Mouse (Mus musculus): ENCODE measurements around the gene Oas1d.
"Not testable (repeated sequence)": the region's sequence is repeated elsewhere in the genome, so short reads cannot be mapped to it uniquely, and the experiment has no call there.

Gene Oas1d

DNA sequence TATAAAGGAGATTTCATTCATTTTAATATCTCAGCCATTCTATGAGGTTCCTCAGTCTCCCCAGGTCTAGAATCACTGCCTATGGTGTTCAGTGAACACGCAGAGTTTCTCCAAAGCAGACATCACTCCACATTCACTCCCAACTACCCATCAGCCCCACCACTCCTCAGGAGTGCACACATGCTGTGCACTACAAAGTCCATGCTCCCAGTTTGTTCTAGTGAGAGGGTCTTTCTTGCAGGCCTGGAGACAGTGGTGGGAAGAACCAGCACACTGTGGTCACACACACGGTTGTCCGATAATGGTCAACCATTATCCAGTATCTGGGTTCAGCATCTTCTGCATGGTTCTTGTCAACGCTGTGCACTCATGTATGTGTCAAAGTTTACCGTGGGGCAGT lies 12.3 kb upstream of the Oas1d start:
- DNase-seq (ENCODE audit: low spot score): no peak

DNA sequence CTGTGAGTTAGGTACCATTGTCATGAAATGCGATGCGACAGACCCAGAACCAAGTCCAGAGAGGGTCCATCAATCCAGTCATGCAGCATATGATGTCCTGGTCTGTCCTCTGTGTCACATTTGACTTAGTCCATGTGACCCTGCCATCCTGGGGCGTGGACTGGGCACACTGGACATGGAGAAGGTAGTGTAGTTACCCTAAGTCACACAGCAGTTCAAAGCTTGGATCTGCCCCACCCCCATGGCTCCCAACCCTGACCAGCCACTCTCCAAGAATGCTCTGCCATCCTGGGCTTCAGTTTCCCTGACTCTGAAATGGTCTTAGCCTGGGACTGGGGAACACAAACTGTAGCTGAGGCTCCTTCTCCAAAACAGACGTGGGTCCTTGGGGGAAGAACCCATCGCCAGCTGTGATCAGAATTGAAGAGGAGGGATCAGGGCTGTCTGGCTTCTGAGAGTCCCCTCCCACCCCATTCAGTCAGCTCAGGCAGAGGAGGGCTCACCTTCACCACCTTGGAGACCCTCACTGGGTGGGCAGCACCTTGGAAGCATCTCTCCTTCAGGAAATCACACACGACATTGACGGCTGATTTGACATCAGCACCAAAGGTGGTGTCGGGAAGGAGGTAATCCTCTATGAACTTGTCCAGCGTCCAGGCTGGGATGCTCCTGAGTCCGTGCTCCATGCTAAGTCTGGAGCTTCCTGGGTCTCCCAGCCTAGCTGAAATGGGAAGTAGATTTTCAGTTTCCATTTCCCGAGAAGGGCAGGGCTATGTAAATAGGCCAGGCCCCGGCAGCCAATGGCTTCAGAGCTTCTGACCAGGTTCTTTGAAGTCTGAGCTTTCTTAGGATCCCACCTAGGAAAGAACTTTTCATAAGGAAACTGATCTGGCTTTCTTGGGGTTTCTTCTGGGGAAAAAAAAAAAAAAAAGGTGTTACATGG lies 7.3 kb upstream of the Oas1d start, which contains the start of gene Oas1a:
Gene Oas1a, minus strand, starts transcription at position 731 of the 943 bp plus-strand sequence.
- not testable (repeated sequence) for DNase-seq (ENCODE audit: low spot score)

DNA sequence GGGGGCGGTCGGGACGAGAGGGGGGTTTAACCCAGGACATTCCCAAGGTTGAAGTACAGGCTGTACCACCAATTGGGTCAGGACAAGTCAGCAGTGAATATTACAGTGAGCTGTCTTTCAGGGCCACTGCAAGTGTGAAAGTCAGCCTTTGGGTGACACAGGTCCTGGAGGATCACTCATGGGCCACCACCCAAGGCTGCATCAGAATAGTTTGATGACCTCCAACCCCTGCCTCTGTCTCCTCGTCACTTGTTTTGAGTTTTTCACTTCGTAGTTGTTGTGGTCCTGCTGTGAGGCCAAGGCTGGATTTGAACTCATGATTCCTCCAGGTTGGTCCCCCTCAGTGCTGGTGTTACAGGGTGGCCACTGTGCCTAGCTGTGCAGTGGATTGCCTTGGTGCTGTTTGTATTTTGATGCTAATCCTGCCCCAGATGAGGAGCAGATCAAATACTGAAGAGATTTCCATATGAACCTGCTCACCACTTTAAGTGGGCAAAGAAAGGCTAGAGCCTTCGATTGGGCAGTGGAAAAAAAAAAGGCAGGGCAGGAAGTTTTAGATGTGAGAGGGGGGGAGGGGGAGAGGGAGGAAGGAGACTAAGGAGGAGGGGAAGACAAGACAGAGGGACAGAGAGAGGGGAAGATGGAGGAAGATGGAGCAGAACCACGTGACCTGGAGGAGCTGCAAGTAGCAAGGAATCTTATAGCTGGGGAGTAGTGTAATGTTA lies 6.0 kb upstream of the Oas1d start:
- no peak for DNase-seq (ENCODE audit: low spot score)

DNA sequence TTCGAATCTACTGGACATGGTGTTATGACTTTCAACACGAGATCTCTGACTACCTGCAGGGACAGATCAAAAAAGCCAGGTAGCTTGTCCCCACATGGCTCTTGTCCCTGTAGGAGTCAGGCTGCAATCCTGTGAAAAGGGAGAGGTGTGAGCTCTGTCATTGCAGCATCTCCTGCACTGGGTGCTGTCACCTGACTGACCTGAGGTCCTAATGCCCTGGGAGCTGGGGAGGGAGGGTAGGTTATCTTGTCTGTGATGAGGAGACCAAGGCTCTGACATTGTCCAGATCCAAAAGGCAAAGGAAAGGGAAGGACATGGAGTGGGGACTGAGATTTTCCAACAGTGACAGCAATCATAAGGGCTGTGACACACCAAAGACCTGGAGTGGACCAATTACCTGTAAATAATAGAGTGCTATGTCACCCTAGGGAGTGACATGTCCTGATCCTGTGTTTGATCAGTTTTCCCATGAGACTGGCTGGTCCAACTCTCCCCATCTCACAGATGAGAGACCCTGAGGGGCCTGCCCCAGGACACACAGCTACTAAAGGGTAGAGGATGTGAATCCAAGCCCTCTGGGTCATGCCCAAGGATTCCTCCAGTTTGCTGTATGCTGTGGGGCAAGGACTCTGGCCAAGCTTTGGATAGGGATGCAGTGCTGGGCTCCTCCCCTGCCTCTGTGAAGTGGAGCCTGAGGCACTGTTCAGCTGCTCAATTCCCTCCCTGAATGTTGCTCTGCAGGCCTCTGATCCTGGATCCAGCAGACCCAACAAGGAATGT lies 5.0 kb downstream of the Oas1d start:
- not testable (repeated sequence) for DNase-seq (ENCODE audit: low spot score)

DNA sequence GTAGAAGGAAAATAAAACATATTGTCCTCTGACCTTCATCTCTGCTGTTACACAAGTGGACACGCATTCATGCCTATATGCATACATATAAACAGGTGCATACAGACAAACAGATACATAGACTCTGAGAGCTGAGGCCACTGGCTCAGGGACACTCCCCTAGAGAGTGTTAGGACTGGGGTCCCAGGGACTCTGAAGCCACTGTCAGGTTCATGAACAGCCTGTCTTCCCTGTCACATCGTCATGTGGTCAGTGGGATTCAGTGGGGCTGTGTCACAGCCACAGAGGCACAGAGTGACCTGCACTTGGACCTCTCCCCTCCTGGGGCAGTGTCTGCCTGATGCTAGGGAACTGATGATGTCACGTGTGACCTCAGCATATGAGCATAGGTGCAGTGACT lies 6.0 kb downstream of the Oas1d start:
- no peak for DNase-seq (ENCODE audit: low spot score)

DNA sequence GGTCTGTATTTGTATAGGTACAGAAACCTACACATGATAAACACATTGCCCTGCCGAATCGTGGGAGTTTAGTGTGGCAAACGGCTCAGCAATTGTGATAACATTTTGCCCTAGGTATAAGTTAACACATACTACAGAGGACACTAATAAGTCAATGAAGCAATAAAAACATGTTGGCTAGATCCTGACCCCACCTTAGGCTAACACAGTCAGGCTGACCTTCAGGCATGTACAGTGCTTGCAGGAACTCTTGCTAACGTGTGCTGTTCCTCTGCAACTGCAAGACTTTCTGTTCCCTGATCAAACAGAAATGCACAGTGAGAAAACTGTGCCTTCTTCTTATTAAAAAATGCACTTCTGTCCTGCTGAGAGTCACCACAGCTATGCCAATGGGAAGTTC lies 9.6 kb downstream of the Oas1d start:
- no peak for DNase-seq (ENCODE audit: low spot score)

DNA sequence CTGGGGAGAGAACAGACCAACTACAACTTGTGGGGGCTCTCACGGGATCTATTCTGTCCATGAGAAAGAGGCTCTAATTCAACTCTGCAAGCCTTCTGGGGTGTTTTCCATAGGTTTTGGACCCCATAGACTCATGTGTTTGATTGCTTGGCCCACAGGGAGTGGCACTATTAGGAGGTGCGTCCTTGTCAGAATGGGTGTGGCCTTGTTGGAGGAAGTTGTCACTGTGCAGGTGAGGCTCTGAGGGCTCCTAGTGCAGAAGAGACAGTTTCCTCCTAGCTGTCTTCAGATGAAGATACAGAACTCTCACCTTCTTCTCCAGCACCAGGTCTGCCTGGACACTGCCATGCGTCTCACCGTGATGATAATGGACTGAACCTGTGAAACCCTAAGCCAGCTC lies 10.2 kb downstream of the Oas1d start:
- DNase-seq (ENCODE audit: low spot score): not testable (repeated sequence)

DNA sequence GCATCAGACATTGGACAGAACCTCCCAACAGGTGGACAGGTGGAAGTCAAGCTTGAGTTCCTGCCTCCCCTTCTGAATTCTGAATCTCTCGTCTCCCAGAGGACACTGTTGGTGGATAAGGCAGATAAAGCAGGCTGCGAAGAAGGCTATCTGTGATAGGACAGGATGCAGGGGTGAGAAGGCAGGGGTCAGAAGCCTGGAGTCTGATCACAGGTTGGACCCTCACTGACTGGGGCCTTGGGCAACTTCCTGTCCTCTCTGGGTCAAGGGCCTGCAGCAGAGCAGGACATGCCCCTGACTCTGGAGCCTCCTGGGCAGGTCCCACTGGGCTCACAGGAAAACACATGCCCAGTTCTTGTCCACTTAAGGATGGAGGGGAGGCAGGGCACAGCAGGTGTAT lies 12.0 kb downstream of the Oas1d start:
- DNase-seq (ENCODE audit: low spot score): not testable (repeated sequence)

DNA sequence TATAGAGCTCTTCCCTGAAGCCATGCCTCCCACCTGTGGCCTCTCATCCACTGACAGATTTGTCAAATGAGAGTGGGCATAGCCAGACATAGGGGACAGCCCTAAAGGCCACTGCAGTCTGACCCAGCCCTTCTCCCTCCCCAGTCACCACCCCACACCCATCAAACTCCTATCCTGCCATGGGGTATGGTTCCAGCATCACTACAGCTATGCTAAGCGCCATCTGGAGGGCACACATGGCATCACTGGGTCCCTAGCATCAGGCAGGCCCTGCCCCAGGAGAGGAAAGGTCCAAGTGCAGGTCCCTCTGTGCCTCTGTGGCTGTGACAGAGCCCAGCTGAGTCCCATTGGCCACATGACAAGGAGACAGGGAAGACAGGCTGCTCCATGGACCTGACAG lies 12.7 kb downstream of the Oas1d start:
- no peak for DNase-seq (ENCODE audit: low spot score)

DNA sequence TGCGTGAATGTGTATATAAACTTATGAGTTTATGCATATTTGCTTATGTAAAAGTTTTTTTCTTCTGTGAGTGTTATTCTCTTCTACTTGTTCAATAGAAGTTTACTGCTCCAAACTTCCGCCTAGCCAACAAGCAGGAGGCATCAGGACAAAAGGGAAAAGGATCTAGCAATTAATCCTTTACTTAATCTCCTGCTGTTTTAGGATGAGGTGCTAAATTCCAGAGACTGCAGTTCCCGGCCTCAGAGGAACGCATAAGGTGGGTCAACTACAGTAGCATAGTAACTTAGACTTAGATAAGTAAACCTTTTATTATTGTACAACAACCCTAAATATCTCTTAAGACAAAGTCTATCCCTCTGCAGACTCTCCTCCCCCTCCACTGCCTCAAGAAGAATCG lies 19.6 kb downstream of the Oas1d start:
- DNase-seq (ENCODE audit: low spot score): no peak

DNA sequence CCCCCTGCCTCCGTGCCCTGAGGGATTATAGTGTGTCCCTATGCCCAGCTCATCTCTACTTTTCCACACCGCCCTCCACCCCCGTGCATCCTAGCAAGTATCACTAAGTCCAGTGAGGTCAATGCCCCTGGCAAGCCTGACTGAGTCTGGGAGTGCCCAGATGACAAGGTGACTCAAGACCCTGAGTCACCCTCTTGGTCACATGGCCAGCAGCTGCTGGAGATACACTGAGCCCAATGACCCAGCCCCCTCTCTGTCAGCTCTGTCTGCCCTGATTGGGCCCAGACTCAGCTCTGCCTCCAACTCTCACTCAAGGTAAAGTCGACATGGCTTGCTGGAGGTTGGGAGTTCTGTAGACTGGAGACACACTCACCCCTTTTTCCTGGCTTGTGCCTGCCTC lies 23.5 kb downstream of the Oas1d start:
- no peak for DNase-seq (ENCODE audit: low spot score)

DNA sequence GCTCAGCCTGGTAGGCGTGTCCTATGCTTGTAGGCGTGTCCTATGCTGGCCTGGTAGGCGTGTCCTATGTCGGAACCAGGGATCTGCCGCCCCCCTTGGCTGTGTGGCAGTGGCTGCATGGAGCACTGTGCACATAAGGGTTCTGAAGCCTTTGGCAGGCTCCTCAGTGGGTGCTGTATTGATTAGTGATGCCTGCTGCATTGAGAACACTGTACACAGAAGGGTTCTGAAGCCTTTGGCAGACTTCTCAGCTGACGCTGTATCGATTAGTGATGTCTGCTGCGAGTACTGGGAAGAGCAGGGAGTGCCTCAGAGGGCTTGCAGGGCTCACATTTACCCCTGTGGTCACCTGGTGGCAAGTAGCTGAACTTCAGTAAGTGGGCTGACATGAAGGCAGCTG lies 24.2 kb downstream of the Oas1d start:
- no peak for DNase-seq (ENCODE audit: low spot score)

DNA sequence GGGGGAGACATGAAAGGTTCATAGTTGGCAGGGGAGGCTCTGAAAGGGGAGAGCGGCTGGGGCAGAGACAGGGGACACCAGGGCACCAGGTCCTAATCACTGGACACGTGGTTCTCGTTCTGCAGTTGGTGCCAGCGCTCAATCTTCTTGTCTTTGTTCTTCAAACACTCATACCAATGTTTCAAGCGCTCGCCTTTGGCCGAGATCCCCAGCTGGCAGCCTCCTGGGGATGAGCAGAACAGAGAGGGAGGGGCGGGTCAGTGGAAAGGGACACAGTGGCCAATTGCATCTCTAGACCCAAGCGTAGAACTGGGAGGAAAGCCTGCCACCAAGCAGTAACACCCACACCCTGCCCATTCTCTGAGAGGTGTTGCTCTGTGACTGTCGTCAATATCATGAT lies 27.7 kb downstream of the Oas1d start:
- no peak for DNase-seq (ENCODE audit: low spot score)

DNA sequence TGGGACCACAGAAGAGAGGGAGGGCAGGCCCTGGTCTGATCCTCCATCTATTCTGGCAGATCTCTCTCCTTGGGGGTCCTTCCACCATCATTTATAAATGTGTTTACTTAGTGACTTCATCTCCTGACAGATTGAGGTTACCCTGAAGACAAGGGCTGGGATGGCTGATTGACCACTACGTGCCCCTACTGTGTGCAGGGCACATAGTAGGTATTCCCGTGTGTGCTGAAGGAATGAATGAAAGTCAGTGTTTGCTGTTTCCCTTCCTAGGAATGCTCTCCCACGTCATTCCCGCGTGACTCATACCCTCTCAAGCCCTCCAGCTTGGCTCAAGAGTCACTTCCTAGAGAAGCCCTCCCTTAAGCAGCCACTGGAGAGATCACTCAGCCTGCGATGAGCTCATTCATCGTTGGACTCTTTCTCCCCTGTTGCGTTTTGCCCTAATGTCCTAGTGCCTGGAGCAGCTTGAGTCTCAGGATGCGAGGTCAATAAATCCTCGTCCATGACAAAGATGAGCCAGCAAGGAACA lies 38.0 kb downstream of the Oas1d start:
- no peak for DNase-seq (ENCODE audit: low spot score)

DNA sequence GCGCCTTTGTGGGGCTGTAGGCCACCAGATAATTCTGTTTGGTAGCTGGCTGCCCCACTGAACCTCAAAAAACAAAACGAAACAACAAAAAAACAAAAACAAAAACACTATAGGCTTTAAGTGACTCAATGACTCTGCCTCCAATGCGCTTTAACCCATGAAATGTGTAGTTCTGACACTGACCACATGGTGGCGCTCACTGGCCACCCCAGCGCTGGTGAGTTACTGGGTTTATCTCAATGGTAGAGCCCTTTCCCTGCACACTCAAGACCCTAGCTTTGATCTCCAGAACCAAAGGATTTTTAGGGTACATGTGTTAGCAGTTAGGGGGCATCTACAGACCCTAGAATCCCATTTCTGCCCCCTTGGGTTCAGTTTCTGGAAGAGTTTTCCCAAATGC lies 39.6 kb downstream of the Oas1d start:
- peak; percentile 12 for DNase-seq (ENCODE audit: low spot score)

DNA sequence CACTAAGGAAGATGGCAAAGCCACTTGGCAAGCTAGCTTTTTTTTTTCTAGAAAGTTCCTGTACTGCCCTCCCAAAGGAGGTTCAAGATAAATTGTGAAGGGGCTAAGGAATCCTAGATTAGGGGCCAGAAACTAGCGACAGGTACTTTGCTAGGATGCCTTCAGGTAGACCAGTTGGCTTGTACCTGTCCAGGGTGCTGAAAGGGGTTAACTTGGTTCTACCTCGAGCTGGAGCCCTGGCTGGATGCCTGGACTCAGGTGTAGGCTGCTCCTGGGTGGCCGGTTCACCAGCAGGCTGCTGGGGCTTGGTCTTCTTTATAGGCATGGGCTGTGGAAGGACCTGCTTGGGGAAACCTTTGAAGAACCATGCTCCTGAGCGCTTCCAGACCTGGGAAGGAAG lies 46.7 kb downstream of the Oas1d start:
- no peak for DNase-seq (ENCODE audit: low spot score)

DNA sequence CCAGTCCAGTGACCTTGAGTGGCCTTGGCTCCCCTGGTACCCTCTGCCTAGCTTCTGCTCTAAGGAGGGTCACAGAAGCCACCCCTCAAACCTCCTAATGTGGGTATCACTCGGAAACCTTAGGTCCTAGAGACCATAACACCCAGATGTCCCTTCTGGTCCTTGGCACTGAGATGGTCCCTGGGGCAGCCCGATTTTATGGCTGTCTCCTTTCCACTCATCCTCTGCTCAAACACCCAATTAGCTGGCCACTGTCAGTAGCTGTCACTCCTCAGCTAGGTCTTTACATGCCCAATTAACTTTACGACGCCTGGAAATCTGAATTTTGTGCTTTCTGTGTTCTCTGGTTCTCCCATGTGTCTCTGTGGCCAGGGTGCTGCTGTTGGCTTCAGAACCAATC lies 51.8 kb downstream of the Oas1d start:
- no peak for DNase-seq (ENCODE audit: low spot score)

DNA sequence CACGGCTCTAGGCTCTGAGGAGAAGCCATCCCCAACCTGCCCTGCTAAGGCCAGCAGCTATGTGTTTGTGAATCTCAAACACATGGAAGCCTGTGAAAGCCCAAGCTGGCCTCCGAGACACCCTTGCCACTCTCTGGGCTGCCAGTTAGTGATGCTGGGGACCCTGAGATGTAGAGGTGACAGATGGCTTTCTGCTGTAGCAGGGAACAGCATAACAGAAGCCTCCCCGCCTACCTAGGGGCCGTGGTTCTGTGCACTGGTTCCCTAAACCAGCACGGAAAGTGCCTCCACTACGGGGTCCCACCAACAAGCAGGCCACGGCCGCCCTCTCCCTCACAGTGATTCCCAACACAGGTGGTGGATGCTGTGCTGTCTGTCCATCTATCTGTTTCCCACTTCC lies 52.6 kb downstream of the Oas1d start:
- no peak for DNase-seq (ENCODE audit: low spot score)

DNA sequence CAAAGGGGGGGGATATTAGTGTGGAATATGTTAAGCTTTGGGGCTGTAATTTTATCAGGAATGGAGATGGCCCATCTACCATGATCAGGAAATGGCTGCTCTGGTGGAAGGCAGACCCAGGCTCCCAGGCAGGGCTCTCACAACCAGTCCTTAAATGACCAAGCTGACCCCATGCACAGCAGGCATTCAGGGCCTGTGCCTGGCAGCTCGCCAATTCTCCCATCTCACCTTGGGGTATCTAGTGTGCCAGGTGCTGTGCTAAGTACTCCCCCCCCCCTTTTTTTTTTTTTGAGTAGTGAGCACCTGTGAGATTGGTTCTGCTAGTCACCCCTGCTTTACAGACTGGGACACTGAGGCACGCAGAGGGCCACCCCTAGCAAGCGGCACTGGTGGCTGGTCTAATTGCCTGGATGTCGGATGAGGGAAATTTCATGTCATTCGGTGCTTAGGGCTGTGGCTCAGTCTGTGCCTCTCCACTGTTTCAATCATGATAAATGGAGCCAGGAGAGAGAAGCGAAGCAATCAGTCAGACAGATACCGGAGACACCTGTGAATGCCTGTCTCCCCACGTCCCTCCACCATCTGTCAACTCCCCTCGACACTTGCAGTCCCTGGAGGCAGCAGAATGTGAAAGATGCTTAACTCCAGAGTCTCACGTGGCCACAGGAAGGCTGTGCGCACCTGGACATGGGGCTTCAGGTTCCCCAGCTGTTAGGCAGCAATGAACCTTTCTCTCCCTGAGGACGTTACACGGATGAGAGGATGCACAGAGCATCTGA lies 53.2 kb downstream of the Oas1d start:
- DNase-seq (ENCODE audit: low spot score): no peak

DNA sequence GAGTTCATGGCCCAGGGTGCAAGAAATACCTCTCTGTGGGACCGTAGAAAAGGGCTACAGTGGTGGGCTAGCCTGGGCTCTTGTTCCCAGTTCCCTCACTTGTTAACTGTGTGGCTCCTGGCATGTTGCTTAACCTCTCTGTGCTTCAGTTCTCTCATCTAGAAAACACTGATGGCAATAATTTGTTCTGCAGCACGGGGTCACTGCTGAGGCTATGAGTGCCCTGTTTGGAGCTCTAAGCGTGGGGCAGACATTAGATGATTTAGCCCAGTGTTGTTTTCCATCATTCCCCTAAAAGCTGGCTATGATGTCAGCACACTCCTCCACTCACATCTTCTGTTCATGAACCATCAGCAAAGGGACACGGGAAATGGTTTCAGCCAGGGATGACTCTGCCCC lies 53.8 kb downstream of the Oas1d start:
- DNase-seq (ENCODE audit: low spot score): no peak

DNA sequence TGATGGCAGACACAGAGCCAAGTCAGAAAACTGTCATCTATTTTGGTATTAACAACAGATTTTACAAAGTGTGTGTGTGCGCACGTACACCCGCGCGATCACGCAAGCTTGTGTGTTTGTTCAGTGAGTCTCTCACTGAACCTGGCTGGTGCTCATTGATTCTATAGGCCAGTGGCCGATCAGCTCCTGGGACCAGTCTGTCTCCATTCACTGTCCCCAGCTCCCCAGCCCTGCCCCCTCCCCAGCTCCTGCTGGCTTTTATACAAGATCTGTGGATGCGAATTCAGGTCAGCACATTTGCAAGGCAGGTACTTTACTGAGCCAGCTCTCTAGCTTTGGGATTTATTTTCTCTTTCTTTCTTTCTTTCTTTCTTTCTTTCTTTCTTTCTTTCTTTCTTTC lies 54.5 kb downstream of the Oas1d start:
- no peak for DNase-seq (ENCODE audit: low spot score)

DNA sequence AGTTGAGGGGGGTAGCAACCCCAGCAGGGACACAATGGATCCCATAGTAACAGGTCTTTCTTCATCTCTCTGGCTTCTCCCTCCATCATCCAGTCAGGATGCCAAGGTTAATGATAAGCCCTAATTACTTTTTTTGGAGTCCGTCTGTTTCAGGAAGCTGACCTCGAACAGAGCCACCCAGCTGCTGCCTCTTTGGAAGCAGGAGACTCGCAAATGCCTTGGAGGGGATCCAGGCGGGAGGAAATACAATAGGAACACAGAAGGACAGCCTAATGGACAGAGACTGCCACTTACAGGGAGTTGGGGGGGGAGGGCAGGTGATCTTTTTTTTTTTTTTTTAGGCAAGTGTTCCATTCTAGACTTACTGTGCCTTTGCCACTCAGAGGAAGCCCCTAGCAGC lies 55.4 kb downstream of the Oas1d start:
- DNase-seq (ENCODE audit: low spot score): no peak

Data from spleen, adult 12 weeks (tissue).